Mouse (Mus musculus) kidney, adult 2 months (tissue): ENCODE measurements around the gene Slc2a10. TPM values are rescaled to one million over a fixed set of nuclear protein-coding genes. Genes with fewer than 3 reads are reported as not detected.

Source experiments
- DNase-seq: peaks from one replicate; pipeline ENCODE4 v3.0.0; 2021
- H3K27ac ChIP-seq: fragments of 200-500 bp; 2 replicates; pipeline ENCODE4 v1.5.1; 2012; ENCODE audit warnings: low read depth, low read length, control low read depth, inconsistent platforms; ENCODE audit not compliant: insufficient read depth
- H3K27me3 ChIP-seq: fragments of 200-500 bp; replicated peaks from 2 replicates; pipeline ENCODE4 v1.6.1; 2012; ENCODE audit warnings: mild to moderate bottlenecking, moderate library complexity, low read length, inconsistent platforms; ENCODE audit not compliant: control insufficient read depth, insufficient read depth
- H3K36me3 ChIP-seq: fragments of 200-500 bp; 2 replicates; pipeline ENCODE4 v1.6.1; 2012; ENCODE audit warnings: mild to moderate bottlenecking, moderate library complexity, low read length, inconsistent platforms; ENCODE audit not compliant: control insufficient read depth, insufficient read depth
- H3K4me1 ChIP-seq: fragments of 200-500 bp; 2 replicates; pipeline ENCODE4 v1.6.1; 2011; ENCODE audit warnings: low read length; ENCODE audit not compliant: control insufficient read depth, insufficient read depth
- H3K4me3 ChIP-seq: fragments of 200-500 bp; 2 replicates; pipeline ENCODE4 v1.5.1; 2011; ENCODE audit warnings: mild to moderate bottlenecking, low read depth, low read length, control low read depth; ENCODE audit not compliant: insufficient read depth
- CTCF ChIP-seq: fragments of 200-500 bp; conservative IDR thresholded peaks from 2 replicates; pipeline ENCODE4 v1.5.1; 2011; ENCODE audit warnings: low read depth, mild to moderate bottlenecking, control low read depth, low read length, moderate library complexity, mixed read lengths; ENCODE audit not compliant: insufficient read depth, insufficient read length
- POLR2A ChIP-seq: fragments of 200-500 bp; IDR thresholded peaks from one replicate; pipeline ENCODE4 v1.6.1; 2011; ENCODE audit warnings: low read depth, low read length, control low read depth
- WGBS: fragments of 180-500 bp; shearing (Covaris S2); methylation state at CpG from one replicate; pipeline ENCODE4 v1.1.7; 2018; 5-methylcytosine and 5-hydroxymethylcytosine counted together
- polyA plus RNA-seq: library from polyadenylated mRNA; depleted of rRNA; stranded (reverse); fragments of >200 nt; gene quantifications from 2 replicates; pipeline ENCODE4 v1.2.3, GENCODE M21; 2012

The Slc2a10 gene
- polyA plus RNA-seq, 1 experiment = 1.5 TPM

GRCm38 (mm10) chr2:165525609-165526008 is 22.0 kb downstream of the Slc2a10 start:
- Histone ChIP-seq H3K4me1 (no peaks in the 10 kb centered on the region), H3K27ac (no peak overlapping the region), H3K4me3 (no peak overlapping the region), H3K27me3 (no peaks in the 10 kb centered on the region), H3K36me3 (no peaks in the 10 kb centered on the region)
- DNase-seq = no peak
- TF ChIP-seq CTCF (no peak), POLR2A (no peak)
- 56% methylated on average over 4 of the region's 4 CpGs for WGBS

GRCm38 (mm10) chr2:165529106-165529505 is 25.5 kb downstream of the Slc2a10 start:
- Histone ChIP-seq H3K4me3 (no peak overlapping the region), H3K4me1 (no peaks in the 10 kb centered on the region), H3K36me3 (no peaks in the 10 kb centered on the region), H3K27ac (no peak overlapping the region), H3K27me3 (no peaks in the 10 kb centered on the region)
- WGBS = 16% methylated on average over 8 of the region's 8 CpGs
- peak; percentile 45 for DNase-seq
- peak; percentile 98 for TF ChIP-seq CTCF
- TF ChIP-seq POLR2A = no peak

GRCm38 (mm10) chr2:165533789-165534188 is 30.2 kb downstream of the Slc2a10 start:
- Histone ChIP-seq H3K36me3 (no peaks in the 10 kb centered on the region), H3K4me3 (no peak overlapping the region), H3K27me3 (no peaks in the 10 kb centered on the region), H3K27ac (no peak overlapping the region), H3K4me1 (no peaks in the 10 kb centered on the region)
- DNase-seq = no peak
- TF ChIP-seq CTCF (no peak), POLR2A (no peak)
- WGBS = 73% methylated on average over 6 of the region's 6 CpGs

GRCm38 (mm10) chr2:165540975-165541374 is 37.4 kb downstream of the Slc2a10 start:
- DNase-seq = no peak
- WGBS = 78% methylated on average over 3 of the region's 3 CpGs
- Histone ChIP-seq H3K36me3 (no peaks in the 10 kb centered on the region), H3K27me3 (no peaks in the 10 kb centered on the region), H3K4me3 (no peak overlapping the region), H3K4me1 (no peaks in the 10 kb centered on the region), H3K27ac (no peak overlapping the region)
- no peak for TF ChIP-seq CTCF
- TF ChIP-seq POLR2A = no peak

GRCm38 (mm10) chr2:165542939-165543669 is 39.5 kb downstream of the Slc2a10 start:
- Histone ChIP-seq H3K4me1 (no peaks in the 10 kb centered on the region), H3K4me3 (no peak overlapping the region), H3K27ac (no peak overlapping the region), H3K27me3 (no peaks in the 10 kb centered on the region), H3K36me3 (no peaks in the 10 kb centered on the region)
- TF ChIP-seq POLR2A = no peak
- no peak for TF ChIP-seq CTCF
- DNase-seq = no peak
- WGBS = 83% methylated on average over 13 of the region's 13 CpGs

DNA sequence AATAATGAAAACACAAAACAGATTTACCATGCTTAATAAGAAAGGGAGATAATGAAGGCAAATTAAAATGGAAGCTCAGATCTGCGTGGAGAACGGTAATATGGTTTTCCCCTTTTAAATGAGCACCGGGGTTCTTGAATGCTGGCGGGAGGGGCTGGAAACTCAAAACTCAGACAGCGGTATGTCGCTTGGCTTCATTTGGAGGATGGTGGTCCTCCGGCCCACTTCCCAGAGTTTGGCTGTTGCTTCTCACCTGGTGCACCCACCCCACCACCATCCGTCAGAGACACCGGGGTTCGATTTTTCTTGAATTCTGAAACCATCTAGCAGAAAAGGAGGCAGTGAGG is 40.1 kb downstream of the Slc2a10 start:
- H3K27me3 ChIP-seq = no peaks in the 10 kb centered on the region
- DNase-seq = no peak
- H3K27ac ChIP-seq = no peak overlapping the region
- H3K4me3 ChIP-seq = no peak overlapping the region
- H3K4me1 ChIP-seq = no peaks in the 10 kb centered on the region
- TF ChIP-seq POLR2A (no peak), CTCF (no peak)
- 94% methylated on average over 10 of the region's 10 CpGs for WGBS
- H3K36me3 ChIP-seq = no peaks in the 10 kb centered on the region

DNA sequence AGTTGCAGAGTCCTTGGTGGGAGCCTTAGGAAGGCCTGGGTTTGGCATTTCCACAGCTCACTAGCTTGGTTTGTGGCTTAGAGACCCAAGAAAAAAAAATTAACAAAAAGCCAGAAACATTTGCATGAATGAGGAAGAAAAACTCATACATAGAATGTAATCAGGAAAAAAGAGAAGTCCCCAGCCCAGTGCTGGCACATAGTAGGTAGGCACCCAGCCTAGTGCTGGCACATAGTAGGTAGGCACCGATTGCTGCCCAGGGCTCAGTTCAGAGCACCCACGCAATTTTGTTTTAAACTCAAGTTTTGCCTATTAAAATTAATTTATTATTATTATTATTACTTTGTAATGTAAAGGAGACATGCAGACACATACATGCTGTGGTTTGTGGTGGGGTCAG is 42.1 kb downstream of the Slc2a10 start:
- TF ChIP-seq POLR2A (no peak), CTCF (no peak)
- Histone ChIP-seq H3K27me3 (no peaks in the 10 kb centered on the region), H3K4me1 (no peaks in the 10 kb centered on the region), H3K27ac (no peak overlapping the region), H3K36me3 (no peaks in the 10 kb centered on the region), H3K4me3 (no peak overlapping the region)
- WGBS = 88% methylated on average over 2 of the region's 2 CpGs
- DNase-seq = no peak
